Mouse (Mus musculus) neural tube, embryonic 11.5 days (tissue): ENCODE results near the gene Napsa. TPM values are rescaled to one million over a fixed set of nuclear protein-coding genes. Genes with fewer than 3 reads are reported as not detected.
A peak's percentile ranks its signal among the peaks of the same experiment; 100 is the strongest.

Source experiments
- ATAC-seq: fragments of 200-750 bp; cut with Nextera tagmentation; 2 replicates; pipeline ENCODE4 v1.8.0; 2017; ENCODE audit warnings: moderate number of reproducible peaks, mild to moderate bottlenecking, moderate TSS enrichment, moderate library complexity; ENCODE audit not compliant: insufficient read depth, low FRiP score, low TSS enrichment
- DNase-seq: peaks from one replicate; pipeline ENCODE4 v3.0.0-alpha.2; 2015; ENCODE audit warnings: low spot score
- H3K27ac ChIP-seq: fragments of 300-500 bp; sonication (generic); 2 replicates; pipeline ENCODE4 v1.5.1; 2014; ENCODE audit warnings: low read depth, mild to moderate bottlenecking, low read length
- H3K27me3 ChIP-seq: fragments of 300-500 bp; sonication (generic); 2 replicates; pipeline ENCODE4 v1.6.1; 2014; ENCODE audit warnings: mild to moderate bottlenecking, low read length, mixed read lengths; ENCODE audit not compliant: control insufficient read depth, insufficient read depth
- H3K36me3 ChIP-seq: fragments of 300-500 bp; sonication (generic); 2 replicates; pipeline ENCODE4 v1.6.1; 2014; ENCODE audit warnings: mild to moderate bottlenecking, low read length, moderate library complexity, mixed read lengths; ENCODE audit not compliant: control insufficient read depth, insufficient read depth
- H3K4me1 ChIP-seq: fragments of 300-500 bp; sonication (generic); 2 replicates; pipeline ENCODE4 v1.6.1; 2014; ENCODE audit warnings: low read length, mixed read lengths; ENCODE audit not compliant: control insufficient read depth, insufficient read depth
- H3K4me2 ChIP-seq: fragments of 300-500 bp; sonication (generic); 2 replicates; pipeline ENCODE4 v1.6.1; 2014; ENCODE audit warnings: low read depth, mild to moderate bottlenecking, moderate library complexity
- H3K4me3 ChIP-seq: fragments of 300-500 bp; sonication (generic); 2 replicates; pipeline ENCODE4 v1.5.1; 2014; ENCODE audit warnings: low read depth, low read length
- H3K9ac ChIP-seq: fragments of 300-500 bp; sonication (generic); 2 replicates; pipeline ENCODE4 v1.6.1; 2014; ENCODE audit warnings: mild to moderate bottlenecking, low read length
- H3K9me3 ChIP-seq: fragments of 300-500 bp; sonication (generic); 2 replicates; pipeline ENCODE4 v1.6.1; 2016; ENCODE audit warnings: low read length; ENCODE audit not compliant: control insufficient read depth
- WGBS: fragments of 180-500 bp; shearing (Covaris S2); extraction: QIAGEN DNeasy Blood & Tissue Kit; methylation state at CpG from one replicate; pipeline ENCODE4 v1.1.7; 2014; 5-methylcytosine and 5-hydroxymethylcytosine counted together
- polyA plus RNA-seq: library from polyadenylated mRNA; unstranded; fragments of >200 nt; fragmentation: Nextera tagmentation; extraction: Ambion mirVana; gene quantifications from 2 replicates; pipeline ENCODE4 v1.2.1, GENCODE M21; 2014

Napsa gene
- polyA plus RNA-seq, 1 experiment from 2014 or later: 0.42 TPM

DNA sequence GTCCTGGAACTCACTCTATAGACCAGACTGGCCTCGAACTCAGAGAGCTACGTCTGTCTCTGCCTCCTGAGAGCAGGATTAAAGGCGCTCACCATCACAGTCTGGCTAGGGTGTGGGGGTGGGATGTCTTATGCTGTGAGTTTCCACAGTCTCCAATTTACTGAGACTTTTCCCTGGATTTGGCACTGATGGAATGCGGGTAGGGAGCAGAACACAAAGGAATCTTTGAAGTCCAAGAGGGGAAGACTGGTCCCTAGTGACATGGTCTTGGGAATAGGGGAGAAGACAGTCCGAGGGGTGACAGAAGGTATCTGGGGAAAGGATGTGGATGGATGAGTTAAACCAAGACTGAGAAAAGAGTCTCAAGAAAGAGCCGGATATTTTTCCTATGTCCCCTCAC is 15.5 kb downstream of the Napsa start:
- Histone ChIP-seq H3K36me3 (no peaks in the 10 kb centered on the region), H3K4me2 (peak overlapping the region; percentile 70), H3K27me3 (peaks cover 39% of the 10 kb centered on the region), H3K9ac (no peak overlapping the region), H3K4me1 (peaks cover 18% of the 10 kb centered on the region), H3K9me3 (no peaks in the 10 kb centered on the region), H3K4me3 (no peak overlapping the region), H3K27ac (no peak overlapping the region)
- DNase-seq (no peak), ATAC-seq (no peak)
- 48% methylated on average over 6 of the region's 6 CpGs for WGBS

DNA sequence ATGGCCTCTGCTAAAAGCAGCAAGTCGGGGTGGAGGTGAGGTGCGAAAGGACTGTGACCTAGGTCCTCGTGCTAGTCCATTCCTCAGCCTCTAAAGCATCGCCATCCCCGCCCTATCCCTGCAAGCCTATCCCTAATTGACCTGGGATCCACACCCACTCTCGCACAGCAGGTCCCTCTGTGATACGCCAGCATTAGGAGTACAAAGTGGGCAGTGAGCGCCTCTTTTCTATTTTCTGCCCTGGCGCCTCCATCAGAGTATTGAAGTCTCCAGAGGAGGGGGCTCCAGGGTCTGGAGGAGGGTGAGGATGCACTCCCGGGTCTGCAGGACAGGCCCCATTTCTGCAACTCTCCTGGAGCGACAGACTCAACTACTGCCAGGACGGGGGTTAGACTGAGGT is 16.2 kb downstream of the Napsa start:
- peak overlapping the region; percentile 28 for H3K4me3 ChIP-seq
- H3K9me3 ChIP-seq: no peaks in the 10 kb centered on the region
- H3K9ac ChIP-seq: peak overlapping the region; percentile 5; the same call in 1 of the 2 replicates
- H3K27ac ChIP-seq: no peak overlapping the region
- 8% methylated on average over 12 of the region's 12 CpGs for WGBS
- peaks cover 21% of the 10 kb centered on the region for H3K4me1 ChIP-seq
- no peaks in the 10 kb centered on the region for H3K36me3 ChIP-seq
- DNase-seq (no peak), ATAC-seq (no peak)
- peaks cover 41% of the 10 kb centered on the region for H3K27me3 ChIP-seq
- H3K4me2 ChIP-seq: peak overlapping the region; percentile 96

DNA sequence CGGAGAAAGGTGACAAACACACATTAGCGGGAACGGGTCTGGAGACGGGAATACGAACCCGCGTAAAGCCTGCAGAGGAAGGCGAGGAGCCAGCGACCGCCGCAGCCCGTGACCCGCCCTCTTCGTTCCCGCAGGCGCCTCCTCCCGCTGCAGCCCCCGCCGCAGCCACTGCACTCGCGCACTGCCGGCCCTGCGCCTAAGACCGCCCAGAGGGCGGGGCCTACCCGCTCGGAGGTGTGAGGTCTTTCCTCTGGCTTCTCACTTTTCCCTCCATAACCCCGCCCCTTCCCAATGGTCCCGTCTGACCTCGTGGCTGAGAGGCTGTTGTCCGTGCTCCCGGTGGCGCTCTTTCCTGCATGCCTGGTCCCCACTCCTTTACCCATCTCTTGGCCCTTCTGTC is 17.0 kb downstream of the Napsa start:
- no peaks in the 10 kb centered on the region for H3K9me3 ChIP-seq
- ATAC-seq (peak; percentile 21; the same call in 1 of the 2 replicates), DNase-seq (peak; percentile 90)
- H3K4me3 ChIP-seq: peak overlapping the region; percentile 28
- H3K27ac ChIP-seq: no peak overlapping the region
- H3K4me2 ChIP-seq: peak overlapping the region; percentile 96
- H3K4me1 ChIP-seq: peaks cover 25% of the 10 kb centered on the region
- no peaks in the 10 kb centered on the region for H3K36me3 ChIP-seq
- H3K27me3 ChIP-seq: peaks cover 46% of the 10 kb centered on the region
- 0% methylated on average over 28 of the region's 33 CpGs for WGBS
- peak overlapping the region; percentile 5; the same call in 1 of the 2 replicates for H3K9ac ChIP-seq

DNA sequence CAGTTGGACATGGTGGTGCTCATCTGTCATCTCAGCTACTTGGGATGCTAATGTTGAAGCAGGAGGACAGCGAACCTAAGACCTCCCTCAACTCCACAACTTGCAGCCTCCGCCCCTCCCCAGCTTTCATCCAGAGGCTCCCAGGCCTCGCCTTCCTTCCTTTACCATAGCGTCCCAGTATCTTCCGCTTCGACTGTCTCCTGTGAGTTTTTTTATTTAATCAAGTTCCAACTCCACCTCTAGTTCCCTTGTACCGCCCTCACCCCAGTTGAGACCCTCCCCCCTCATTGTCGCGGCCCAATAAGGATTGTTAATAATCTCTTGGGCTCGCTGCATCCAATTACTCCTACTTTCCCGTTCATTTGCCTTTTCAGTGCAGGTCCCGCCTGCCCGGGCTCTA is 17.8 kb downstream of the Napsa start:
- 2% methylated on average over 13 of the region's 13 CpGs for WGBS

DNA sequence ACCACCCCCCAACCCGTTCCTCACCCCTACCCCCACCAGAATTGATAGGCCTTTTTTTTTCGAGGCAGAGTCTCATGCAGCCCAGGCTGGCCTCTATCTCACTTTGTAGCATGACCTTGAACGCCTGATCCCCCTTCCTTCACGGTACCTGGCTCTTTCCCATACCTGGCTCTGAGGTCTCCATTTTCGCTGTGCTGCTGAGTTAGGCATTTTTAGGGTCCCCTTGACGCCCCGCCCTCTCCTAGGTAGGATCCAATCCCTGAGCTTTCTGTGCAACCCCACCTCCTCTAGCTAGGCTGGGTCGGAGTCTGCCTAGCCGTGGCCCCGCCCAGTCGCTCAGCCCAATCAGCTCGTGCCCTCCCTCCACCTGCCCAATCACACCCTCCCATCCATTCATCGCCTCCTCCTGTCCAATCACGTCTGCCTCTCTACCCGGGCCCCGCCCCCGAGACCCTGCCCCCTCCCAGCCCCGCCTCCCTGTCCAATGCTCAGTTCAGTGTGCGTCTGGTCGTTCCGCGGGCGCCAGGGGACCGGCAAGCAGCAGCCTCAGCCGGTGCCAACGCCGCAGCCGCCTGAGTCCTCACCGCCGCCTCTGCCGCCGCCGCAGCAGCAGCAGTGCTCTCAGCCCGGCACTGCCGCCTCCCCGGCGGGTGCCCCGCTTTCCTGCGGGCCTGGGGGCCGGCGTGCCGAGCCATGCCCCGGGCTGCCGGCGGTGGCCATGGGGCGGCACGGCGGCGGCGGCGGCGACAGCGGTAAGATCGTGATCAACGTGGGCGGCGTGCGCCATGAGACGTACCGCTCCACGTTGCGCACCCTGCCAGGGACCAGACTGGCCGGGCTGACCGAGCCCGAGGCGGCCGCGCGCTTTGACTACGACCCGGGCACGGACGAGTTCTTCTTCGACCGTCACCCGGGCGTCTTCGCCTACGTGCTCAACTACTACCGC is 18.5 kb downstream of the Napsa start, which contains the start of gene Kcnc3:
Gene Kcnc3 (plus strand): TSS at position 263 of the 946 bp plus-strand sequence.
- ATAC-seq (peak; percentile 92), DNase-seq (peak; percentile 95)
- Histone ChIP-seq H3K4me2 (peak within 1 kb of the TSS; percentile 96), H3K4me3 (peak within 1 kb of the TSS; percentile 53), H3K36me3 (no peaks in the 10 kb centered on the region), H3K27ac (peak within 1 kb of the TSS; percentile 29; the same call in 1 of the 2 replicates), H3K4me1 (peaks cover 25% of the 10 kb centered on the region), H3K9ac (peak within 1 kb of the TSS; percentile 54), H3K27me3 (peaks cover 42% of the 10 kb centered on the region), H3K9me3 (no peaks in the 10 kb centered on the region)
- under 1% methylated on average over 79 of the region's 80 CpGs for WGBS

More for the DNA sequence above, 17.8 kb downstream of the Napsa start:
- no peaks in the 10 kb centered on the region for H3K36me3 ChIP-seq
- ATAC-seq: no peak
- H3K4me3 ChIP-seq: peak overlapping the region; percentile 53
- no peaks in the 10 kb centered on the region for H3K9me3 ChIP-seq
- DNase-seq: no peak
- peaks cover 46% of the 10 kb centered on the region for H3K27me3 ChIP-seq
- H3K4me1 ChIP-seq: peaks cover 25% of the 10 kb centered on the region
- H3K27ac ChIP-seq: no peak overlapping the region
- peak overlapping the region; percentile 96 for H3K4me2 ChIP-seq
- no peak overlapping the region for H3K9ac ChIP-seq

DNA sequence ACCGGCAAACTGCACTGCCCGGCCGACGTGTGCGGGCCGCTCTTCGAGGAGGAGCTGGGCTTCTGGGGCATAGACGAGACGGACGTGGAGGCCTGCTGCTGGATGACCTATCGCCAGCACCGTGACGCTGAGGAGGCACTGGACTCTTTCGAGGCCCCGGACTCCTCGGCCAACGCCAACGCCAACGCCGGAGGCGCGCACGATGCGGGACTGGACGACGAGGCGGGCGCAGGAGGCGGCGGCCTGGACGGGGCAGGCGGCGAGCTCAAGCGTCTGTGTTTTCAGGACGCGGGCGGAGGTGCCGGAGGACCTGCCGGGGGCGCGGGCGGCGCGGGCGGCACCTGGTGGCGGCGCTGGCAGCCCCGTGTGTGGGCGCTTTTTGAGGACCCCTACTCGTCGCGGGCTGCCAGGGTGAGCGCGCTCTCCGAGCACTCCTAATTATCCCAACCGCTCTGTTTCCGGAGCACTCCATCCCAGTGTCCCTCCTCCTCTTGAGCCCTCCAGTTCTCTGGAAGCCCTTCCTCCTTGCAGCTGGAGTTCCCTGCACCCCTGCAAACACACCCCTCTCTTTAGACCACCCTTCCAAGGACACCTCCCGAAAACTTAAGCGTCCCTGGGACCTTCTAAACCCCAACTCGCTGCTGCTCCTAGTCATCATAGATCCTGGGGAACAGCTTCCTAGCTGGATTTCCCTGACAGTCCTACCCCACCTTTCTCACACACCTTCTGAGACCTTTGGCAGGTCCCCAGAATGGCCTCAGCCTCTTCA is 19.4 kb downstream of the Napsa start:
- Histone ChIP-seq H3K4me3 (peak overlapping the region; percentile 53), H3K36me3 (no peaks in the 10 kb centered on the region), H3K27me3 (peaks cover 42% of the 10 kb centered on the region), H3K9me3 (no peaks in the 10 kb centered on the region), H3K27ac (peak overlapping the region; percentile 29; the same call in 1 of the 2 replicates), H3K9ac (peak overlapping the region; percentile 54), H3K4me2 (peak overlapping the region; percentile 96), H3K4me1 (peaks cover 25% of the 10 kb centered on the region)
- ATAC-seq (no peak), DNase-seq (no peak)
- WGBS: under 1% methylated on average over 45 of the region's 60 CpGs

DNA sequence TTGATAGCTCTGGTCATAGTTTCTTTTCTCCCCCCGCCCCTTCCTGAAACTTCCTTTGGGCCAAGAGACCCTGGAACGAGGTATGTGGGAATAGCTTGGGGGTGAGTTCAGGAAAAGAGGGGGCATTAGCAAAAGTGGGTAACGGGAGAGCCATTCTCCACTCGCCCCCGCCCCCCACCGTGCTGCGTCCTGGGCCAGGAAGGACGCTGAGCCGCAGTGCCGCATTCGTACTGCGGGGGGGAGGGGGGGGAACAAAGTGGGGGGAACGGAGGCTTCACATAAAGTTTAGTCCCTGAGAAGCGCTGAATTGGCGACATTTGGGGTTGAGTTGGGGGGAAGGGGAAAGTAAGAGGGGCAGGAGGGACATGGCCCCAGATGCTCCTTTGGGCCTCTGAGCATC is 20.9 kb downstream of the Napsa start:
- no peaks in the 10 kb centered on the region for H3K36me3 ChIP-seq
- DNase-seq (no peak), ATAC-seq (no peak)
- no peak overlapping the region for H3K4me3 ChIP-seq
- H3K4me2 ChIP-seq: peak overlapping the region; percentile 20
- peaks cover 30% of the 10 kb centered on the region for H3K27me3 ChIP-seq
- H3K9ac ChIP-seq: no peak overlapping the region
- H3K4me1 ChIP-seq: peaks cover 25% of the 10 kb centered on the region
- 3% methylated on average over 11 of the region's 15 CpGs for WGBS
- H3K9me3 ChIP-seq: no peaks in the 10 kb centered on the region
- H3K27ac ChIP-seq: no peak overlapping the region

DNA sequence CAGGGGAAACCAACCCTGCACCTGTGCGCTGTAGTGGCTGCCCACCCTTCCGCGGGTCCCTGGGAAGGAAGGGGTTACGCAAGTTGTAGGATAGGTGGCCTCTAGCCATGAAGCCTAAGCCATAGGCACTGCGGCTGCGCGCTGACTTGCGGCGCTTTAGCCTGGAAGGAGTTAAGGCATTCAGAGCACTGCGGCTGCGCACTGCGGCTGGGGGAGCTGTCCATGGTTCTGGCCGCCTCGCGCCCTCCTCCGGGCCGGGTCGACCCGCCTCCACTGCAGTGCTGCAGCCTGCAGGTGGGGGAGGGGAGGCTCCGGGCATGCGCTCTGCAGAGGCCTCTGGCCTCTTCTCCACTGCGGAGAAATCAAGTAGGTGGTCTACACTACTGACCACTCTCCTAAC is 21.6 kb downstream of the Napsa start:
- Histone ChIP-seq H3K9ac (no peak overlapping the region; the same call in 1 of the 2 replicates), H3K9me3 (no peaks in the 10 kb centered on the region), H3K4me3 (0 out of 2 replicates have a peak overlapping the region, but pooled peaks have one; percentile 8), H3K27ac (no peak overlapping the region), H3K4me1 (peaks cover 24% of the 10 kb centered on the region), H3K27me3 (peaks cover 26% of the 10 kb centered on the region), H3K4me2 (peak overlapping the region; percentile 38), H3K36me3 (no peaks in the 10 kb centered on the region)
- peak; percentile 17; the same call in 1 of the 2 replicates for ATAC-seq
- 1% methylated on average over 22 of the region's 22 CpGs for WGBS
- peak; percentile 95 for DNase-seq
